Mouse (Mus musculus) liver (tissue): Measurements from ENCODE around the gene Gphb5.

Experiments
- DNase-seq: peaks from one replicate; pipeline ENCODE4 v3.0.0-alpha.2; 2020; ENCODE audit warnings: mixed read lengths

Gene Gphb5

DNA sequence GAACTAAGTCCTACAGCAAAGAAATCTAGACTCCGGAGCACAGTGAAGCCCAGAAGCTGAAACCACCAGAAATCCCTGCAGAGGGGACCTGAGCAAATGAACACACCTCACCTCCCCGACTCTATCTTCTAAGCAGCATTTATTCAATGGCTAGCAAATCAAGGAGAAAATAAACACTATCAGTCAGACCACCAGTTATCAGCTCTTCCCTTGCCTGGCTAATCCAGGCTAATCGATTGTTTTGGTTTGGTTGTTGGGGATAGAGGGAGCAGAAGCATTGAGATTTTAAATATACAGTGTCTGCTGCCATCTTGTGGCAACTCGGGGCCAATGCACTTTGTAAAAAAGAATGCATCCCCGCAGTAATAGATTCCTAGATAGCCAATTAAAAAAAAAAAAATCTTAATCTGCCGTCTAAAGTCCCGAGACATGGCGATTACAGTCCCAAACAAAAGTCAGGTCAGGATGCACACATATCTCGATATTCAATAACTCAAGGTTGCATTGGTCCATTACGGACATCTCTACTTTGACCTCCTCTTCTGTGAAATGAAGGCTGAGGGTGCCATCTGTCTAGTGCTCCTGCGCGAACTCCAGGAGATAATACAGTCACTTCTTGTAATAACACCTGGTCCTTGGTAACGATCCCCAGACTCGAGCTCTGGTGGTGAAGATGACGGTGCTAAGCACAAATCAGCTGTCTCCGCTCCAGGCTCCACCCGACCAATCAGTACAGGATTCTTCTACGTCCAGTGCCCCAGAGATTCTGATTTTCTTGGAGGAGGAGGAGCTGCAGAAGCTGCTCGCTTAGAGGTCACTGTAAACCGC is 27.1 kb downstream of the Gphb5 start:
- no peak for DNase-seq

DNA sequence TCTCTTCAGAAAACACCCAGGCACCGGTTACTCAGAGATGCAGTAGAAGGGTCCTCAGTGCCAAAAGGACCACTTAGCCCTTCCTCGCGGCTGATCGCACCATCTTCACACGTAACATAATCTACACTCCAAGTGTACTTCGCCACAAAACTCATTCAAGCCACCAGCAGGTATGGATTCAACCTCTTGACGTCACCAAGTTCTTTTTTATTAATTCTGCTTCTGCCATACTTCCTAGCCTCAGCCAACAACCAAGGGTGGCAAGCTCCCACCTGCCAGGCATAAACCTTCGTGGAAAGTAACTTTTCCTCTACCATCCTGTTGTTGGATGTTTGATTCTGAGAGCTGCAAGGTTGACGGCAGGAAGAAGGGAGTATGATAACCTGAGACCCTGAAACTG is 28.1 kb downstream of the Gphb5 start:
- no peak for DNase-seq

DNA sequence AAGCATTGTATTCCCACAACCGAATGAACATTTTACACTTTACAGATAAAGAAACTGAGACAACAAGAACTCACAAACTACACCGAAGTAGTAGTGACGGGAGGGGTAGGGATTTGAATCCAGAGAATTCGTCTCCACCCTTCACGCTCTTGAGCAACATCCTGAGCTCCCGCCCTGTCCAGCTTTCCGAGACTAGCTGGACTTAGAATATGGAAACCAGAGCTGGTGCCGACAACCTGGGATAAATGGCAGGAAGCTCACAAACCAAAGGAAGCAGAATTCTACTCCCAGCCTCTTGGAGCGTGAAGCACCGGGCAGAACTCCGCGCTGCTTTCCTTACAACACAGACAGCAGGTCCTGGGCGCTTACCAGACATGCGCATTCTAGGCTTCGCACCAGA is 28.7 kb downstream of the Gphb5 start:
- no peak for DNase-seq

GRCm38 (mm10) chr12:75387156-75387555 is 29.4 kb downstream of the Gphb5 start:
- no peak for DNase-seq

DNA sequence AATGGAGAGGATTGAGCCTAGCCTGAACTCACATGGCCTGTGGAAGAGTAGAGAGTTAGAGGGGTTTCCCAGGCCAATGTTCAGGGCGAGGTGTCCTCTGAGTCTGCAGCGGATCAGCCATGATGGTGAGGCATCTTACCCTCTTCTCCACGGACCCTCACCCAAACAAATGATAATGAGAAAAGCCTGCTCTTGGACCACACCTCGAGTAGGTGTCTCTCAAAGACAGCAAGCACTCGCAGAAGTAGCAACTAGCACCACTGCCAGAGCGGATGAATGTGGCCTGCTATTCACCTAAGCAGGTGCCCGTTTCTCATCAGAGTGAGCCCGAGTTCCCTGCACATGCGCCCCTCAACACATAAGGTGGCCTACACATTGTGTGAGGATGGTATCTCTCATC is 29.9 kb downstream of the Gphb5 start:
- DNase-seq = no peak

DNA sequence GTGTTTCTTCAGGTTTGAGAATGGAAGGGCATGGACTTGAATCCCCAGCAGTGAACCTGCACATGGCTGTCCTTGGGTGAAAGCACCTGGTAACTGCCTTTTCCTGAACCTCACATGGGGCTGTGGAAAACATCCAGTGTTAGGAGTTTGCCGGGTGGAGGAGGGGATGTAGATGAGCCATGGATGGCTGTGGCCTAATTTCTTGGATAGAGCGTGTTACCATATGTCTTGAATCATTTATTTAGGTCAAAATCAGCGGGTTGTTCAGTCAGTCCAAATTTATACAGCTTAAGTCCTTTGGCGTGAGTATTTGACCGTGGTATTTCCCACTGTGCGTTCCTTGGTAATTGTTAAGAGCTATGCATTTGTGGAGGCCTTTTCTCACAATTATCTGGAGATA is 40.5 kb downstream of the Gphb5 start:
- no peak for DNase-seq

DNA sequence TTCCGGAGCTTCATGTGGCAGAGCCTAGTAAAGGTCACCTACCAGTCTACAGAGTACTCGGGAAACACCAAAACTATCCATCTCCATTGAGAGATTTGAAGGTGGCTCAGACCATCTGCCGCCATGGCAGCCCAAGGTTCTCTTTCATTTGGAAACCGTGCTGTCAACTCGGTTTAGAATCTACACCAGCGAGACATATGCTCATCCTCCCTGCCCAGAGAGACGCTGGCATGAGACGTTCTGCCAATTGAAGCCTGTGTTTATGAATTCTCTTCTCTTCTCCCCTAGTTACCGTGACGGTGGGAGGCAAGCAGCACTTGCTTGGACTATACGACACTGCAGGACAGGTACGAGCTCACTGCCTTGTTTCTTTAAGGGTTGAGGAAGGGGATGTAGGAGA is 41.5 kb downstream of the Gphb5 start:
- no peak for DNase-seq

- no peak for DNase-seq
Observed at GRCm38 (mm10) chr12:75374437-75374836, 42.1 kb downstream of the Gphb5 start.

- no peak for DNase-seq
Observed at GRCm38 (mm10) chr12:75369418-75369851, 47.1 kb downstream of the Gphb5 start.

GRCm38 (mm10) chr12:75368527-75368926 is 48.1 kb downstream of the Gphb5 start:
- DNase-seq = no peak

GRCm38 (mm10) chr12:75367371-75367770 is 49.2 kb downstream of the Gphb5 start:
- DNase-seq = no peak

DNA sequence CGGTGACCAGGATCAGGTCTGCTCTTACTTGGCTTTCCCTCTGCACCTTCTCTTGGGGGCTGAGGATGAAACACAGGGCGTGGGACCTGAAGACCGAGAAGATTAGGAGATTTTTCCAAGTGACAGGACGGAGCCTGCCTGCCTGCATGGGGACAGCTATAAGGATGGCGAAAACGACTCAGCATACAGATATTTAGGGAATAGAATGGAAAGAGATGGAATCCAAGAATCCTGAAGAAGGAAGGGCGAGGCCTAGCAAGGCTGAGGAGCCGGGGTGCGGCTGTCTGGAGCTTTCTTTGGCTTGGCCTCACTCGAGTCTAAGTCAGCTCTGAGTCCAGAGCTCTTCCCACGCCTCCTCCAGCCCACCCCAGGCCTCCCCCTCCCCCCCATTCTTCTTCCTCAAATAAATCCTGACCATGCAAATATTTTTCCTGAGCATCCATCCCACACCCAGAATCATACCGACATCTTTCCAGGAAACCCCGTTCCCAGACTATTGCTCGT is 50.9 kb downstream of the Gphb5 start:
- no peak for DNase-seq

DNA sequence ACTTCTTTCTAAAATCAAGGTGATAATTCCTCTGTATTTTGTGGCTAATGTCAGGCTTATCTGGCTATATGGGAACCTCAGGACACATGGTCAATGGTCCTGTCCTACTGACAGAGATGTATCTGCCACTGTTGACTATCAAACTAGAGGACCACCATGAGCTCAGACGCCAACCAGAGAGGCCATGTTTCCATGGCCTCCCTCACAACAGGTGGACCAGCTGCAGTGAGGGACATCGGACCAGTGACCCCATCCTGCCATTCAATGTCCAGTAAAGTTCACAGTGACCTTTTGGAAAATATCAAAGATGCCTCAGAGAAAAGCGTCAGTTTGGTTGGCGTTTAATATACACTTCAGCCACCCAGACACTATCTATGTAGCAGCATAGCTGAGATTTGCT is 52.2 kb downstream of the Gphb5 start:
- no peak for DNase-seq

- DNase-seq = no peak
Observed at GRCm38 (mm10) chr12:75362456-75362855, 54.1 kb downstream of the Gphb5 start.
